Mouse (Mus musculus) urinary bladder, adult 18-20 months (tissue): ENCODE data around the gene Flywch1.
A peak's percentile ranks its signal among the peaks of the same experiment; 100 is the strongest.
"Not testable (repeated sequence)": the region's sequence is repeated elsewhere in the genome, so short reads cannot be mapped to it uniquely, and the experiment has no call there.

ENCODE experiments used
- DNase-seq, 2 experiments: peaks; one replicate each; pipeline ENCODE4 v3.0.0; 2022; ENCODE audit warnings: low spot score in 2 of 2, mixed read lengths in 2 of 2

The Flywch1 gene

GRCm38 (mm10) chr17:23778447-23778846 is 7.0 kb upstream of the Flywch1 start:
- DNase-seq: no peak

DNA sequence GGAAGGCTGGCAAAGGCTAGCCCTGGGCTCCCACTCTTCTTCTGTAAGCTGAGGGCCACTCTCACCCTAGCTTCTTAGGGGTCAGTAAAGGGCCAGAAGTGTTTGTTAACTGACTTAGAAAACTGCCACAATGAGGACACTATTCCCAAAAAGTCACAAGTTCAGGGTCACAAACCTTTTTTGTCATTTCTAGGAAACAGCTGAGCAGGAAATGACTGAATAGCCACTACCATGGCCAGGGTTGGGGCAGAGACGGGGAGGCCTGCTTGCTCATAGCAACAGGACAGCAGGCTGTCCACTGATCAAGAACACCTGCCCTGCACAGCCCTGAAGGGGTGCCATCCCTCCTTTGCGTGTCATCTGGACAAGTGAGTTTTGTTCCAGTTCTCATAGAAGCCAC is 5.7 kb upstream of the Flywch1 start:
- no peak for DNase-seq

DNA sequence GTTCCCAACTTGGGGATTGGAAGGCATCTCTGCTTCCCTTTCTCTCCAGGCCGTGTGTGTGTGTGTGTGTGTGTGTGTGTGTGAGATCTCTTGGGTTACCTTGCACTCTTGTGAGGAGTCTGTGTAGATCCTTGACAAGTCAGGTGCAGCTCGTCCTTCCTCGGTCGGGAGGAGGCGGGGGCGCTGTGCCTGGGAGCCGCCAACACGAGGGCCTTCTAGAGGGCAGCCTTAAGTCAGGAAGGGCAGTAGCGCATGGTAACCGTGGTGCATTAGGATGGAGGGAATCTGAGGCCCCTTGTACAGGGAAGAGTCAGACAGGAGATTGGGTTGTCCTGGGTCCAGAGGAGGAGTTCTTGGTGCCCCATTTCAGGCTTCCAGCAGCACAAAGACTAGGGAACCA is 4.8 kb upstream of the Flywch1 start:
- no peak for DNase-seq

GRCm38 (mm10) chr17:23774090-23774489 is 2.7 kb upstream of the Flywch1 start:
- DNase-seq: peak; percentile 54 to 74

DNA sequence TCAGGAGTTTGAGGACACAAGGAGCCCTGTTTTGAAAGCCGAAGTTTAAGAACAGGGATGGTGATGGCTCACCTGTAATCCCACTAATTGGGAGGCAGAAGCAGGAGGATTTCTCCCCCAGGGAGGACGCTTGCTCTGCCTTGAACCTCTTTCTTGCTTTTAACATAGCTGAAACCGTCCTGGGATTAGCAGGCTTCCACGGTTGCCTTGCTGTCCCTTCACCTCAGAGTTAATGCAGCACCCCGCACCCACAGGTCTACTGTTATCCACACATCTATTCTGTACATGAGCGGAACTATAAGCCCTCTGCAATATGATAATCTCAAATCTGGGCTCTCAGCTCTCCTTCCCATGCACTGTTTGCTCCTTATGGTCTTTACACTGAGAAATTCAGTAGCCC is 2.3 kb upstream of the Flywch1 start:
- DNase-seq: no peak

- not testable (repeated sequence) for DNase-seq
Measured at GRCm38 (mm10) chr17:23772219-23772556, 786 bp upstream of the Flywch1 start.

- no peak for DNase-seq
Measured at GRCm38 (mm10) chr17:23770896-23771283, 512 bp downstream of the Flywch1 start.

DNA sequence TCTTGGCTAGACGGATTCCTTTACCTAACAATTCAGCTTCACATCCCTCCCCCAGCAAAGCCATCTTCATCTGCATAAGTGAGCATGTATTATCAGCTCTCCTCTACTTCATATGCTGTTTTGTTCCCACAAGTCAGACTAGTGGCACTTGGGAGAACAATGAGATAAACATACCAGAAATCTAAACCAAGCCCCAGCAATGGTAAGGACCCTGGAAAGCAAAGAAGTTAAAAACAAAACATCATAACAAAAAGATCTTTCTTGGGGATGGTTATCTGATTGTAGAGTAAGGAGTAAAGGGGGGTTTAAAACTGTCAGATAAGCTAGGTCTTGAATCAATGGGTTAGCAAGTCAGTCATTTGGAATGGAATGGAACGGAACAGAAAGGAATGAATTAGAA is 909 bp downstream of the Flywch1 start:
- DNase-seq: no peak

GRCm38 (mm10) chr17:23762976-23763375 is 8.4 kb downstream of the Flywch1 start:
- no peak for DNase-seq

GRCm38 (mm10) chr17:23761155-23761554 is 10.2 kb downstream of the Flywch1 start:
- DNase-seq: no peak

DNA sequence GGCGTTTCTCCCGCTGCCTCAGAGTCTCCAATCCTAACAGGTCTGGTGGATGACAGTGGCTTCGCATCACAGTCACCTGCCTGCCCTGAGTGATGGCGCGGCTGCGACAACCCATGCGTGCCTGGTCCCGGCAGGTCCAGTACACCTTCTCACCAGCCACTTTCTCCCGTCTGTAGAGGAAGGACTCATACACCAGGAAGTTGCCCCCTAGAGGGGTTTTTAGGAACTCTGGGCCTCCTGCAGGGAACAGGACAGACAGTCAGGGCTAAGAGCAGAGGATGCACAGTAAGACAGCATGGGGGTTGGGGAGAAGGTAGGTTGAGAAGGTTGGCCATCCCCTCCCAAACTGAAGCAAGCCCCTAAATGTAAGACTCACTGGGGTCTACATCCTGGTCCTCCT is 11.2 kb downstream of the Flywch1 start:
- DNase-seq: no peak

- DNase-seq: no peak
Measured at GRCm38 (mm10) chr17:23758801-23759200, 12.6 kb downstream of the Flywch1 start.

- no peak for DNase-seq
Measured at GRCm38 (mm10) chr17:23757581-23757980, 13.8 kb downstream of the Flywch1 start.

- no peak for DNase-seq
Measured at GRCm38 (mm10) chr17:23755689-23756088, 15.7 kb downstream of the Flywch1 start.

- DNase-seq: no peak
Measured at GRCm38 (mm10) chr17:23749400-23750191, 21.8 kb downstream of the Flywch1 start.

- DNase-seq: peak; percentile 47 to 64
Measured at GRCm38 (mm10) chr17:23748631-23749391, 22.6 kb downstream of the Flywch1 start.

DNA sequence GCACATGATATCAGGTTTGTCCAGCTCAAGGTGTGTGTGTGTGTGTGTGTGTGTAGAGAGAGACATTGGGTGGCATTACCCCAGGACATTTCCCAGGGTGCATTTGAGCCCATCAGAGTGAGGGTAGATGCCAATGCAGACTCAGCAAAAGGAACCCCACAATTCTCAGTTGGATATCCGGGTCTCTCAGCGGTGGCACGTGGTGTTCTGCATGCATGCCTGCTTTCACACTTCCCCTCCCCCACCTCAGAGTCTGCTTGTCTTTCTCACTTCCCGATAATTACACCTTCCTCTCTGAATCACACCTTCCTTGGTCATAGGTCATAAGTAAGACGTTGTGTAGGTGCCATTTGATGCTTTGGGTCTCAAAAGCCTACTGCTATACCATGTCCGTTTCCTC is 23.4 kb downstream of the Flywch1 start:
- no peak for DNase-seq

- DNase-seq: no peak
Measured at GRCm38 (mm10) chr17:23747471-23747870, 23.9 kb downstream of the Flywch1 start.

- DNase-seq: no peak
Measured at GRCm38 (mm10) chr17:23746767-23747166, 24.6 kb downstream of the Flywch1 start.

- DNase-seq: no peak
Measured at GRCm38 (mm10) chr17:23746311-23746710, 25.1 kb downstream of the Flywch1 start.

DNA sequence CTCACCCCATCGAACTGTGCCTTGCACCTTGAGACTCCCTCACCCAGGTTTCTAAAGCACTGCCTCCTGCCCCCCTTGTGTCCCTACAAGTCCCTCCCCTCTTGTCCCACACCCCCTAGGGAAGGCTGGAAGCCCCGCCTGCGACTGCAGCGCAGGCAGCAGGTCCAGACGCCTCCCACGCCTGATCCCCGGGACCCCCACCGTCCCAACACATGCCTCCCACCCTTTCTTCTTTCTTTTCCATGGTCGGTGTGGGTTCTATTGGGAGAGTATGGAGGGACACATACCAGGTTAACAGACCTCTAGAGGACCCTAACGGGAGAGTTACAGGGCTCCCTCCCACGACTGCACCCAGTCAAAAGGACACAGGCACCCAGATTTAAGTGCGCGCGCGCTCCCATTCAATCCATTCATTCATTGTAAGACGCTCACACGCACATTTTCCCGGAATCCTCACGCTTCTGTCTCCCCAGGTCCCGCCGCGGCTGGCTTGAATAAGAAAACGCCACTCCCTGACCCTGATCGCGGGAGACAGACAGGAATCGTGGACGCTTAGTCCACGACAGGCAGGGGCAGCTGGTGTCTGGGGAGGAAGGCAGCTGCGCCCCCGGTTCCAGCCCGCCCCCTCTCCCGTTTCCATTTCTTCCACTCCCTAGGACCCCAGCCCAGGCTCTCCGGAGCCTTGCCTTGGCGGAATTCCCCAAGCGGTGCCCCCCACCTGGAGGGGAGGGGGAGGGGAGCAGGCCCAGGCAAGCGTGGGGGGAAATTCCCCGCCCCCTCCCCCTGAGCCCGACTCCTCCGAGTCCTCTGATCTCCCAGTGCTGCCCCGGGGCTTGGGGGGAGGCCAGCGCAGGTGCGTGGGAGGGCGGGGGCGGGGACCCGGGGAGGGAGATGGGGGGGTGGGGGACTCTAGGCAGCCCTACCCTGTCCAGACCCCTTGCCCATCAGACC is 25.8 kb downstream of the Flywch1 start, which contains the start of gene Kremen2:
TSS of gene Kremen2 (minus strand) at position 533 of the 951 bp plus-strand sequence.
- no peak for DNase-seq

DNA sequence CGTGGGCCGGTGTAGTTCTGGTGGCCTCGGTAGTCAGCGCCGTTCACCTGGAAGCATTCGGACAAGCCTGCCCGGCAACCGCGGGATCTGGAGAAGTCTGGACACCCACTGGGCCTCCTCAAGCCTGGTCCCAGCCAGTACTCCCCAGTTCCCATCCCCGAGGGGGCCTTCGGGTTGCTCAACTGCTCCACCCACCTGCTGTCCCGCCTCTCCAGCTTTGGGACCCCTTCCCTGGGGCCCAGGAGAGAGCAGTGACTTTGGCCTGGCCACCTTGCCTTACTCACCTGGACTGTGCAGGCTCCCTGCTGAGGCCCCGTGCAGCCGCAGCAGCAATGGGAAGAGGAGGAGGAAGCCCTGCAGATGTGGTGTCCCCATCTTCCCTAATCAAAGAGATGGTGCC is 26.8 kb downstream of the Flywch1 start:
- DNase-seq: no peak
